Mouse (Mus musculus) E14TG2a.4 (cell line): ENCODE results near the gene Psmd11.
"Not testable (repeated sequence)": the region's sequence is repeated elsewhere in the genome, so short reads cannot be mapped to it uniquely, and the experiment has no call there.

ENCODE experiments used
- H3K27me3 ChIP-seq: 2 replicates; pipeline ENCODE4 v1.6.1; 2014; ENCODE audit warnings: low read length, control low read depth; ENCODE audit not compliant: insufficient read depth
- H3K36me3 ChIP-seq: 2 replicates; pipeline ENCODE4 v1.6.1; 2014; ENCODE audit warnings: low read length, control low read depth; ENCODE audit not compliant: insufficient read depth
- H3K4me1 ChIP-seq: replicated peaks from 2 replicates; pipeline ENCODE4 v1.6.1; 2014; ENCODE audit warnings: low read depth, low read length, control low read depth
- H3K4me3 ChIP-seq: replicated peaks from 2 replicates; pipeline ENCODE4 v1.5.1; 2014; ENCODE audit warnings: mild to moderate bottlenecking, low read length
- H3K9me3 ChIP-seq: 2 replicates; pipeline ENCODE4 v1.6.1; 2014; ENCODE audit warnings: low read length, control low read depth
- CTCF ChIP-seq: conservative IDR thresholded peaks from 2 replicates; pipeline ENCODE4 v1.5.1; 2014; ENCODE audit warnings: low read length
- NANOG ChIP-seq: IDR thresholded peaks from 2 replicates; pipeline ENCODE4 v1.6.1; 2014; ENCODE audit warnings: borderline replicate concordance, low read length, mixed read lengths
- POU5F1 ChIP-seq: IDR thresholded peaks from 2 replicates; pipeline ENCODE4 v1.6.1; 2014; ENCODE audit warnings: low read length, borderline replicate concordance

The Psmd11 gene

GRCm38 (mm10) chr11:80452242-80452641 lies 23.8 kb downstream of the Psmd11 start:
- H3K4me3 ChIP-seq = no peak overlapping the region
- H3K9me3 ChIP-seq = no peaks in the 10 kb centered on the region
- no peaks in the 10 kb centered on the region for H3K27me3 ChIP-seq
- H3K36me3 ChIP-seq = peaks cover 96% of the 10 kb centered on the region
- no peak for TF ChIP-seq CTCF
- no peak for TF ChIP-seq POU5F1
- TF ChIP-seq NANOG = no peak
- peaks cover 7% of the 10 kb centered on the region; the same call in 1 of the 2 replicates for H3K4me1 ChIP-seq

GRCm38 (mm10) chr11:80453198-80453597 lies 24.8 kb downstream of the Psmd11 start:
- H3K27me3 ChIP-seq = no peaks in the 10 kb centered on the region
- H3K4me3 ChIP-seq = no peak overlapping the region
- H3K36me3 ChIP-seq = peaks cover 97% of the 10 kb centered on the region
- TF ChIP-seq POU5F1 (no peak), NANOG (no peak), CTCF (no peak)
- peaks cover 7% of the 10 kb centered on the region; the same call in 1 of the 2 replicates for H3K4me1 ChIP-seq
- H3K9me3 ChIP-seq = no peaks in the 10 kb centered on the region

- not testable (repeated sequence) for H3K4me3 ChIP-seq, H3K4me1 ChIP-seq, H3K9me3 ChIP-seq, H3K27me3 ChIP-seq
- peaks cover 94% of the 10 kb centered on the region for H3K36me3 ChIP-seq
Observed at GRCm38 (mm10) chr11:80463605-80464130, 35.3 kb downstream of the Psmd11 start.

- H3K4me1 ChIP-seq = peaks cover 36% of the 10 kb centered on the region
- H3K27me3 ChIP-seq = no peaks in the 10 kb centered on the region
- H3K36me3 ChIP-seq = peaks cover 80% of the 10 kb centered on the region
- H3K9me3 ChIP-seq = peaks cover 11% of the 10 kb centered on the region
- H3K4me3 ChIP-seq = no peak overlapping the region
- no peak for TF ChIP-seq NANOG
- TF ChIP-seq POU5F1 = no peak
- TF ChIP-seq CTCF = no peak
Observed at GRCm38 (mm10) chr11:80471836-80472605, 43.6 kb downstream of the Psmd11 start.

GRCm38 (mm10) chr11:80474175-80474691 lies 45.8 kb downstream of the Psmd11 start:
- Histone ChIP-seq H3K4me3 (no peak overlapping the region), H3K9me3 (no peaks in the 10 kb centered on the region), H3K36me3 (peaks cover 61% of the 10 kb centered on the region), H3K4me1 (peaks cover 55% of the 10 kb centered on the region), H3K27me3 (peaks cover 21% of the 10 kb centered on the region)
- TF ChIP-seq CTCF = no peak
- TF ChIP-seq NANOG = no peak
- TF ChIP-seq POU5F1 = no peak

- H3K27me3 ChIP-seq = peaks cover 24% of the 10 kb centered on the region
- TF ChIP-seq CTCF (no peak), POU5F1 (no peak), NANOG (no peak)
- peaks cover 60% of the 10 kb centered on the region for H3K4me1 ChIP-seq
- no peak overlapping the region for H3K4me3 ChIP-seq
- H3K9me3 ChIP-seq = no peaks in the 10 kb centered on the region
- peaks cover 55% of the 10 kb centered on the region for H3K36me3 ChIP-seq
Observed at GRCm38 (mm10) chr11:80474846-80475245, 46.4 kb downstream of the Psmd11 start.

GRCm38 (mm10) chr11:80475544-80475943 lies 47.1 kb downstream of the Psmd11 start:
- TF ChIP-seq CTCF (no peak), POU5F1 (no peak), NANOG (no peak)
- H3K9me3 ChIP-seq = no peaks in the 10 kb centered on the region
- peaks cover 24% of the 10 kb centered on the region for H3K27me3 ChIP-seq
- peaks cover 65% of the 10 kb centered on the region for H3K4me1 ChIP-seq
- no peak overlapping the region for H3K4me3 ChIP-seq
- peaks cover 48% of the 10 kb centered on the region for H3K36me3 ChIP-seq

- peaks cover 27% of the 10 kb centered on the region for H3K27me3 ChIP-seq
- peak within 1 kb of the TSS; percentile 90 for H3K4me3 ChIP-seq
- peaks cover 39% of the 10 kb centered on the region for H3K36me3 ChIP-seq
- no peak for TF ChIP-seq POU5F1
- peaks cover 67% of the 10 kb centered on the region for H3K4me1 ChIP-seq
- H3K9me3 ChIP-seq = no peaks in the 10 kb centered on the region
Observed at GRCm38 (mm10) chr11:80476222-80477189, 48.1 kb downstream of the Psmd11 start, which contains the start of gene Cdk5r1. Gene Cdk5r1 (plus strand): TSS chr11:80477023.
